Mouse (Mus musculus) heart, embryonic 16.5 days (tissue): ENCODE data around the gene Pnma3. TPM values are rescaled to one million over a fixed set of nuclear protein-coding genes. Genes with fewer than 3 reads are reported as not detected.
"Not testable (repeated sequence)": the region's sequence is repeated elsewhere in the genome, so short reads cannot be mapped to it uniquely, and the experiment has no call there.

ENCODE experiments used
- ATAC-seq: fragments of 200-750 bp; cut with Nextera tagmentation; replicated peaks from 2 replicates; pipeline ENCODE4 v1.8.0; 2017; ENCODE audit warnings: moderate number of reproducible peaks; ENCODE audit not compliant: insufficient read depth, low FRiP score; ENCODE audit errors: extremely low read depth
- H3K27ac ChIP-seq: fragments of 300-500 bp; sonication (generic); 2 replicates; pipeline ENCODE4 v1.5.1; 2014; ENCODE audit warnings: mild to moderate bottlenecking, low read length, control low read depth, moderate library complexity
- H3K27me3 ChIP-seq: fragments of 300-500 bp; sonication (generic); 2 replicates; pipeline ENCODE4 v1.6.1; 2014; ENCODE audit warnings: low read length, mixed read lengths; ENCODE audit not compliant: control insufficient read depth, insufficient read depth
- H3K36me3 ChIP-seq: fragments of 300-500 bp; sonication (generic); 2 replicates; pipeline ENCODE4 v1.6.1; 2014; ENCODE audit not compliant: control insufficient read depth, insufficient read depth
- H3K4me1 ChIP-seq: fragments of 300-500 bp; sonication (generic); 2 replicates; pipeline ENCODE4 v1.6.1; 2014; ENCODE audit warnings: low read length, mixed read lengths; ENCODE audit not compliant: control insufficient read depth, insufficient read depth
- H3K4me2 ChIP-seq: fragments of 300-500 bp; sonication (generic); 2 replicates; pipeline ENCODE4 v1.6.1; 2014; ENCODE audit warnings: low read depth, mild to moderate bottlenecking, control low read depth, low read length
- H3K4me3 ChIP-seq: fragments of 300-500 bp; sonication (generic); 2 replicates; pipeline ENCODE4 v1.5.1; 2014; ENCODE audit warnings: mild to moderate bottlenecking, control low read depth, low read length
- H3K9ac ChIP-seq: fragments of 300-500 bp; sonication (generic); 2 replicates; pipeline ENCODE4 v1.6.1; 2014; ENCODE audit warnings: low read length, control low read depth
- H3K9me3 ChIP-seq: fragments of 300-500 bp; sonication (generic); replicated peaks from 2 replicates; pipeline ENCODE4 v1.6.1; 2016; ENCODE audit warnings: low read length; ENCODE audit not compliant: control insufficient read depth
- WGBS: fragments of 180-500 bp; shearing (Covaris S2); extraction: QIAGEN DNeasy Blood & Tissue Kit; methylation state at CpG from one replicate; pipeline ENCODE4 v1.1.7; 2014; 5-methylcytosine and 5-hydroxymethylcytosine counted together
- polyA plus RNA-seq: library from polyadenylated mRNA; unstranded; fragments of >200 nt; fragmentation: Nextera tagmentation; extraction: Ambion mirVana; gene quantifications from 2 replicates; pipeline ENCODE4 v1.2.1, GENCODE M21; 2015

The Pnma3 gene
- polyA plus RNA-seq, 1 experiment from 2014 or later: not detected

GRCm38 (mm10) chrX:73066765-73067312, 2.3 kb downstream of the Pnma3 start:
- H3K27ac ChIP-seq, H3K4me1 ChIP-seq, H3K9ac ChIP-seq, H3K4me2 ChIP-seq, H3K36me3 ChIP-seq, H3K9me3 ChIP-seq, H3K27me3 ChIP-seq, H3K4me3 ChIP-seq, ATAC-seq: not testable (repeated sequence)
- 57% methylated on average over 1 of the region's 5 CpGs for WGBS

- ATAC-seq, H3K27me3 ChIP-seq, H3K4me3 ChIP-seq, H3K4me1 ChIP-seq, H3K36me3 ChIP-seq, H3K4me2 ChIP-seq, H3K27ac ChIP-seq, H3K9ac ChIP-seq, H3K9me3 ChIP-seq: not testable (repeated sequence)
- WGBS: 81% methylated on average over 17 of the region's 19 CpGs
Observed at GRCm38 (mm10) chrX:73082267-73083055, 17.9 kb downstream of the Pnma3 start, which contains the start of gene Xlr4a. Xlr4a (minus strand) TSS chrX:73082478.

- not testable (repeated sequence) for H3K9me3 ChIP-seq, H3K4me1 ChIP-seq, H3K27me3 ChIP-seq, H3K9ac ChIP-seq, H3K4me3 ChIP-seq, H3K4me2 ChIP-seq, ATAC-seq, H3K36me3 ChIP-seq, H3K27ac ChIP-seq
- WGBS: 75% methylated on average over 12 of the region's 13 CpGs
Observed at GRCm38 (mm10) chrX:73096941-73097508, 32.4 kb downstream of the Pnma3 start, which contains the start of gene Xlr3a. Xlr3a (minus strand) TSS chrX:73097095.

- no CpG with 5 or more reads among the region's 7 CpGs for WGBS
- ATAC-seq: not testable (repeated sequence)
Observed at GRCm38 (mm10) chrX:73116747-73117146, 52.2 kb downstream of the Pnma3 start, which contains the start of gene Gm14685. Gm14685 (plus strand) TSS chrX:73117047.

More at GRCm38 (mm10) chrX:73116747-73117146, 52.2 kb downstream of the Pnma3 start, which contains the start of gene Gm14685:
- H3K4me3 ChIP-seq, H3K36me3 ChIP-seq, H3K9me3 ChIP-seq, H3K27ac ChIP-seq, H3K9ac ChIP-seq, H3K4me2 ChIP-seq, H3K27me3 ChIP-seq, H3K4me1 ChIP-seq: not testable (repeated sequence)

Other genes with a start within 250 kb of the Pnma3 start
- 0.11 and 0.12 TPM in 2 replicates for gene Gabrq, start 239.6 kb upstream of the Pnma3 start, polyA plus RNA-seq
- gene Cetn2, start 146.4 kb upstream of the Pnma3 start, polyA plus RNA-seq: 57.8 and 58.4 TPM in 2 replicates
- gene Nsdhl, start 146.2 kb upstream of the Pnma3 start, polyA plus RNA-seq: 14.2 and 15.1 TPM in 2 replicates
- gene Zfp185, start 77.4 kb upstream of the Pnma3 start, polyA plus RNA-seq: 3.3 and 3.6 TPM in 2 replicates
- not detected in 2 replicates for gene Pnma5, start 27.7 kb upstream of the Pnma3 start, polyA plus RNA-seq
- 2.6 and 4.3 TPM in 2 replicates for gene Xlr4a, start 17.7 kb downstream of the Pnma3 start, polyA plus RNA-seq
- gene Xlr3a, start 32.3 kb downstream of the Pnma3 start, polyA plus RNA-seq: 1.0 and 1.8 TPM in 2 replicates
- gene Gm14685, start 52.3 kb downstream of the Pnma3 start, polyA plus RNA-seq: 0.05 and 0.11 TPM in 2 replicates
- gene Xlr5b, start 84.0 kb downstream of the Pnma3 start, polyA plus RNA-seq: not detected in 2 replicates
- not detected in 2 replicates for gene DXBay18, start 84.7 kb downstream of the Pnma3 start, polyA plus RNA-seq
- not detected in 2 replicates for gene Spin2d, start 112.2 kb downstream of the Pnma3 start, polyA plus RNA-seq
- 6.3 and 6.5 TPM in 2 replicates for gene Xlr3b, start 127.4 kb downstream of the Pnma3 start, polyA plus RNA-seq
- gene Xlr4b, start 149.5 kb downstream of the Pnma3 start, polyA plus RNA-seq: 2.4 and 4.1 TPM in 2 replicates
- gene F8a, start 163.5 kb downstream of the Pnma3 start, polyA plus RNA-seq: 11.8 and 11.9 TPM in 2 replicates
- gene Xlr4c, start 178.3 kb downstream of the Pnma3 start, polyA plus RNA-seq: 0.39 and 1.8 TPM in 2 replicates
- not detected in 2 replicates for gene Xlr3c, start 200.6 kb downstream of the Pnma3 start, polyA plus RNA-seq
- not detected in 2 replicates for gene Xlr5a, start 228.2 kb downstream of the Pnma3 start, polyA plus RNA-seq
- gene Xlr5c, start 228.2 kb downstream of the Pnma3 start, polyA plus RNA-seq: not detected in 2 replicates